Mouse (Mus musculus) liver, adult (tissue): Measurements from ENCODE around the gene Abcd2.

Experiments used
- GATA4 ChIP-seq: IDR thresholded peaks from 2 replicates; pipeline ENCODE4 v1.6.1; 2014; ENCODE audit warnings: mild to moderate bottlenecking, low read length; ENCODE audit not compliant: insufficient replicate concordance

The Abcd2 gene

DNA sequence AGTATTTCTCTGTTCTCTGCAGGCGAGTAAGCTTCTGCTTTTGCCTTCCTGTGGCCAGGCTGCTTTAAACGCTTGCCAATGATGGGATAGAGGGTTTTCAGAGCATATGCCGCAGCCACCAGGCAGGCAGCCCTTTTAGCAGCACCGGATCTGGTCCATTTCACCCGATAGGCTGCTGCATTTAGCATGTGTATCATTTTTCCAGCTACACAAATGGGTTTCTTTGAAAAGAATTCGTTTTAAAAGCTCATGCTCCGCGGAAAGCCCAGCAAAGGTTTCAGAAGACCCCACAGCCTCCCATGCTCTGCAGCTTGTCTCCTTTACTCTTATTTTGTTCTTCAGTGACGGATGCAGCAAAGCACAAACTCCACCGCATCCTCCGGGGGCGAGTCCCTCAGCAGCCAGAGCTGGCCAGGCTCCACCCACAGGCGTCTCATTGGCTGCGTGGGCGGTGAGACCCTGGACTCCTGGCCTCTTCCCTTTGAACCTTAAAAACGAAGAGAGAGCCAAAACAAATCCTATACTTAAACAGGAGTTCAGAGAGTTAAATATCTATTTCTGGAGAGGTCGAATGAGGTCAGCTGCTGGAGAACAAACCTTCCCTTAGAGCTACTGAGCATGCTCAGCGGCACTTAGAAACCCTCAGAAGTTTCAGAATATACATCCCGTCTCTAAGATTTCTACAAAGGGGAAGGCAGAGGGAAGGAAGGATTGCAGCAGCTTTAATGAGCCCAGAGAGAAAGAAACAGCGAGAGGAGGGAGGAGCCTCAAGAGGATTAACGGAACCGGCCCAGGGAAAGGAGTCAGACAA is at the start of gene Abcd2:
TSS of gene Abcd2 (minus strand) at position 388 of the 811 bp plus-strand sequence.
- no peak for TF ChIP-seq GATA4

DNA sequence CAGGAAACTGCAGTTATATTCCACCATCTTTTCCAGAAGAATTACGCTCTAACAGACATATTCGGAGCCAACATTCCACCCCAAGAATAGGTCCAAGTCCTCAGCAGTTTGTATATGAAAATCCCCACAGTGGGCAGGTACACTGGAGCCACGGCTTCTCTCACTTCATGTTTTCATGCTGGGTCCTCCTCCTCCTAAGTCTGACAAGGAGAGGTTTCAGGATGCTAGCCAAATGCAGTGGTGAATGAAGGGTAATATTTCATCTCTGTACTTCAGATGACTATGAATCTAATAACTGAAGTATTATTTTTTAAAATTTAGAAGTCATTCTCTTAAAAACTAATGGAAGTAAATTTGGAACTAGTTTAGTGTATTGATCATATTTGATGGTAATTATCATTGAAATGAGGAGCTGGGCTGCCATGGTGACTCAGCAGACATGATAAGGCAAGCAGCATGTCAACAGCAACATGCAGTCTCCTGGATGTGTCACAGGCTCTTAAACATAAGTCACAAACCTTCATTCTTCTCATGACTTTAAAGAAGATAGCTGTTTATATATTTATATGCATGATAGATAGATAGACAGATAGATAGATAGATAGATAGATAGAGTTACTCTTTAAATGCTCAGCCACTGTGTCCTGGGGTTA is 49.2 kb upstream of the Abcd2 start:
- TF ChIP-seq GATA4 = no peak

DNA sequence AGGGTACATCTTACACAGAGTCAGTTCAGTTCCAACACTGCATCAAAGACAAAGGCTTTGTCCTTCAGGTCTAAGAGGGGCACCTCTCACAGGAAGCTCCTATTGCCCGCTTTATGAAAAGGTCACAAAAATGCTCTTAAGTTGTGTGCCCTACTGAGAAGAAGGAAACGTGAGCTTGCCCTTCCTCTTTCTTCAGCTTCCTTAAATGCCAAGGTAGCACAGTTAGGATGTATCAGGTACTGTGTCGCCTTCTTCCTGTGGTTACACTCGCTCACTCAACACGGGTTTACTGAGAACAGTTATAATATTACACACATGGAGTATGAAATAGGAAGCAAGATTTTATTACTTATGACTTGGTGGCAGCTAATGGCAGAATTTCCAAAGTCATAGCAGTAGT is 45.7 kb upstream of the Abcd2 start:
- no peak for TF ChIP-seq GATA4

DNA sequence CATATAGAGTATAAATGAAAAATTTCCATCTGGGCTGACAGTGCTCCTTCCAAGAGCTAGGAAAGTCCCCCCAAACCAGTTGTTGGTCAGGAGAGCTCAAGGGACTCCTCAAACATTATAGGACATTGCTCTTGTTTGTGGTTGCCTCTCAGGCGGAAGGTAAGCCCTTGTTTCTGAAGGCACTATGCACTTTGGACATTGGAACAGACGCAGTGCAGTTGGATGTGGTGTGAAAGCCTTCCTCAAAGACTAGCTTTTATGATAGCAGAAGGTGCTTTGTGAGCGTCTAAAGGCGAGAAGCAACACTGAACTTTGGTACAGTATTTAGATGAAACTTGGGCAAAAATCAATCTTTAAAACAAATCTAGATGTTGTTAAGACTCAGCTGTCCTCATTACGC is 14.9 kb upstream of the Abcd2 start:
- no peak for TF ChIP-seq GATA4

DNA sequence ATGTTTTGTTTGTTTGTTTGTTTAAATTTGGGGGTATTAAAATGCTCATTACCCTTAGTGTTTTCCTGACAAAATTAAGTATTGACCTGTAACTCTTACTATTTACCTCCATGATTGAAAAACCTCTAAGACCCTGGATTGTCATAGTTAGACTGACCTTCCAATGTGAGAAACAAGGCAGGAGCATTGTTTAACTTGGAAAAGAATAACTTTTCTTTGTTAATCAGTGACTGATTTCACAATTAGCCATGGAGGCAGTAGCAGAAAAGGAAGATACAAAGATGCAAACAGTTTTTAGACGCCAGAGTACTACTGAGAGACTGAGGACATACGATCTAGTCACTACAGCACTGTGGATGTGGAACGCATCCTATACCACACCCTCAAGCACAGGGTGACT is 11.9 kb upstream of the Abcd2 start:
- no peak for TF ChIP-seq GATA4

DNA sequence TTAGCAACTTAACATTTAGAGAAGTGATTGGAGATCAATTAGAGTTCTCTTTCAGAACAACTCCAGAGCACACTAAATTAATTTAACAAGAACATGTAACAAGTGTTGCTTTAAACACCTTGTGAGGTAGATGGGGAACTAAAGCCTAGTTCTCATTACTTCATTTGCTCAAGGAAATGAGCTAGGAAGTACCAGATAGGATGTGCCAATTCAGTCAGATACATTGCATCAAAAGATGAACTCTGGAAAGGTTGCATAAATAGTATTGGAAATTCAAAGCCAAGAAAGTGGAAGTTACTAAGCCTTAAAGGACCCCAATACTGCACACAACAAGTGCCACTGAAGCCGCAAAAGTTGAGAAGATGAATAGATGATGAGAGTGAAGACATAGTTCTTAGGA is 10.9 kb upstream of the Abcd2 start:
- no peak for TF ChIP-seq GATA4

DNA sequence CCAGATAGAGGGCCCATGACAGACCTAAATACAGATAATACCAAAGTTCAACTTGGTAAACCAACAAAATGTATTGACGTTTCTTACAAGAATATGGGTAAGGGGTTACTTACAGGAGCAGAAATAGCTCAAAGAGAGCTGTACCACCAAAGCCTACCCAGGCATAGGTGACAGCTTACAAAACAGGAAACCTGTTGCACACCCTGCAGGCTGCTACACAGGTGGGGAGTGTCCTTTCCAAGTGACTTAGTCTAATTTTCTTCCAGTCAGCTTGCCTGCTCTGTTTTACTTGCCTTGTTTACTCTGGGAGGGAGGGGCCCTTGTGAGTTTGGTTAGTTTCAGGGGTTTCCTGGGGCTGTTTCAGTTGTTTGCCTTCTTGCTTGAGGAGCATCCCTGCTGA is 9.2 kb upstream of the Abcd2 start:
- no peak for TF ChIP-seq GATA4

DNA sequence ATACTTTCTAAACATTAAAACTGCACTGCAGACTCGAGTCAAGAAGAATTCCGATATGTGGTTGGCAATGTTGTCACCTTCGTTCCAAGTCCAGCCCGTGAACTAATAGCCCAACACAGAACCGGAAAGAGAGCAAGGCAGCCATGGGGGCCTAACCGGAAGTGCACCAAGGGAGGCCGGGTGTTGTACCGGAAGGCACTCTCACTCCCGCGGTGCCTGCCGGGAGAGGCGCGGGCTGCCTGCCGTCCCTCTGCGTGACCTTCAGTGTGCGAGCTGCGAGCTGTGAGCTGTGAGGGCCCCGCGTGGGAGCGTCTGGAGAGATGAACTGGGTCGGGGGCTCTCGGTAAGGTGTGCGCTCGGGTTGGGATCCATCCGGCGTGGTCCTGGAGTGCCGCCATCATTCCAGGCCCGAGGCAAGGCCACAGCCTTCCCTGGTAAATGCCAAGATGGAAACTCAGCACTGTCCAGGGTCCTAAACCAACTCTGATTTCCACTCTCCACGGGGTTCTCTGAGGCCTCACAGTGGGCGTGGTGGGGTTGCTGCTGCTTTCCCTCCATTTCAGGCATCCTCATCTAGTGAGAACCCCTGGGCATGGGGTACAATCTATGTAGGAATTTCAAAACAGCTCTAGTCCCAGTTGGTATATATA is 7.8 kb upstream of the Abcd2 start, which contains the start of gene CN725425:
TSS of gene CN725425 (plus strand) at position 239 of the 650 bp plus-strand sequence.
- no peak for TF ChIP-seq GATA4

DNA sequence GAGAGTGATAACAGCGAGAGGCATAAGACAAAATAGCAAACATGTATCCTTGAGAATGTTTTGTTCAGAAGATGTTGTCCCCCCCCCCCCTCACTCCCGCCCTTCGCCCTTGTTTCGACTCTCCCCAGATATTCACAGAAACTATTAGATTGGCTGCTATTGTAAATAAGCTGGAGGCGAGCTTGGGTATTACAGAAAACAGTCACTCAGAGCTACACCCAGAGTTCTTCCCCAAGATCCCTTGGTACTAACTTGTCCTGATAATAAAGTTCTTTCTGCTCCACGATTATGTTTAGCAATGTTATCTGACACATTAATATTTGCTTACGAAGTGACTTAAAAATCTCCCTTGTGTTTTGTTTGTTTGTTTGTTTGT is 612 bp upstream of the Abcd2 start:
- TF ChIP-seq GATA4 = no peak

DNA sequence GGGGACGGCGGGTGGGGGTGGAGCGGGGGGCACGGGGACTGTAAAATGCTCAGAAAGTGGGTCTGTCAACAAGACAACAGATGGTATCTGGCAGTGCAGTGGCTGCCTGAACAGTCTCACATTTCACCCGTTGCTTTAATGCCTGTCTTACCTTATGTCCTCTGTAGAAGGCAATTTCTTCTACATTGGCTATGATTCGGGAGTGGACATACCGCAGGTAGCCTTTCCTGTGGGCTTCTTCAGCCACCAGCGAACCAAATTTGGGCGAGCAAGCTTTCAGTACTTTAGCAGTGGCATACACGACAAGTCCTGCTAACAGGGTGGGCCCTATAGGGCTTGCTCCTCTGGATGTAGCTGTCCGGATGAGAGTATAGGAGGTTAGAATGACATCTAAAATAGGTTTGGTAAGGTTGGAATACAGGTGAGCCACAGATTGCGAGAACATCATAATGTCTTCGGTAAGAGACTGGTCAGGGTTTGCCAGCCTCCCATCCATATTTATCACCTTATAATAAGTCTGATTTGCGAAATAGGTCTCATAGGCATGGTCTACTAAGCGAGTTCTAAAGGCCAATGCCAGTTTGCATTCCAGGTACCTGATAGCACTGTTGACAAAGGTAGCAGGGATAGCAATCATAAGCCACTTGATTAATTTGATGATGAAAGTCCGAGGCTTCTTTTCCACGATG is 936 bp downstream of the Abcd2 start:
- 0 out of 2 replicates have a peak, but pooled peaks have one; percentile 19 for TF ChIP-seq GATA4

DNA sequence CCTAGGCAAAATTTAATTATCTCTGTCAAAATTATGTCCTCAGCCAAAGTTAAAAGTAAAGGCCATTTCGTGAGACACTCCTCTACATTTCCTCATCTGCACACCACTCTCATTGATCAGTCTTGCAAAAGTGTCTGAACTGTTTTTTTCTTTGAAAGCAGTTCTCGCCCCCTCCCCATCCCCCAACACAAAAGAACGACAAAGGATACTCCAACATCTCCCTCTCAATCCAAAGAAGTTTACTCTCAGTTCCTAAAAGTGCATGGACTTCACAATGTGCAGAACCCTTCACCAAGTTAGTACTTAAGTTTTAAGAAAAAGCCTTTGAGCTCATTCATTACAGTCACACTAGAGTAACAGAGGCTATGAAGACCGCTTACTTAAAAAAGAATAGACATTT is 1.6 kb downstream of the Abcd2 start:
- TF ChIP-seq GATA4 = no peak

DNA sequence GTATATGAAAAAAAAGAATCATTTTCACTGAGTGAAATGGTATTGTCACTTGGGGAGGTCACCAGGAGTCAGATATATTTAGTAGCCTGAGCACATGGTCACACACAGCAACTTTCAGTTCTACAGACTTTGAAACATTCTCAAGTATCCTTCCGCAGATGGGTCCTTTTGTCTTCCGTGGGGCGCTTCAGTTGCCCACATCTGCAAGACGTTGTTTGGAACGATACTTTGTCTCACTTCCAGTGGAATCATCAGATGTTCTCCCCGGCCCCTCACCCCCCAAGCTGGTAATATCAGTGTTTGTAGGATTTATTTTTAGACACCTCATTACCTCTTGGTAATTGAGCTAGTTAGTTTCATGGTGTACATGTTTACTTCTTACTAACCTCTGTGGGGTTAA is 5.2 kb downstream of the Abcd2 start:
- TF ChIP-seq GATA4 = no peak

DNA sequence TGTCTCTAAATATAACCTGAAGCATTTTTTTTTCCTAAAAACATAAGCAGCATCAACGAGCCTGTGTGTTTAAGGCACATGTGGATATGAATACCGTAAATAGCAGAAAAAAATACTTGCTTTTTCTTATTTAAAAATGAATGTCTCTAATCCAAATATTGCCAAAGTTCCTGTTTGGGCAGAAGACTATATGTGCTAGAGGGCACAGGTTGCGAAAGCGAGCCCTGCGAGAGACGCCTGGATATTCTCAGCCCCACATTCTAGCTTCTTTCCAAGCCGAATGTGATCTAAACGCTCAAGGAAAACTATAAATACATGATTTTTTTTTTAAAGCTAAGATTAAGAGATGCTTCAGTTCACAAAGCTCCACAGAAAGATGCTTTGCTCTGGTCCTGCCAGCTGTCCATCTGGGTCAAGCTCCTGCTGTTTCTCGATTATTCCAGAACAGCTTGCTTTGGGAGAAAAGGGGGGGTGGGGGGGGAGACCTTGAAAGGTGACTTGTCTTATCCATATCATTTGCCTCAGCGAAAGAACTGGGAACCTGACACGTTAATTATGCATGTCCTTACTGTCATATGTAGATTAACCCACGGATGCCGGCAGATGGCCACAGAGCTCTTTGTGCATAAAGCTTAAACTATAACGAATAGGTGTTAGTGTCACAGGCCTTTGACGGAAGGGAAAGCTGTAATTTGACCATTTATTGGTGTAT is 11.5 kb downstream of the Abcd2 start:
- no peak for TF ChIP-seq GATA4

DNA sequence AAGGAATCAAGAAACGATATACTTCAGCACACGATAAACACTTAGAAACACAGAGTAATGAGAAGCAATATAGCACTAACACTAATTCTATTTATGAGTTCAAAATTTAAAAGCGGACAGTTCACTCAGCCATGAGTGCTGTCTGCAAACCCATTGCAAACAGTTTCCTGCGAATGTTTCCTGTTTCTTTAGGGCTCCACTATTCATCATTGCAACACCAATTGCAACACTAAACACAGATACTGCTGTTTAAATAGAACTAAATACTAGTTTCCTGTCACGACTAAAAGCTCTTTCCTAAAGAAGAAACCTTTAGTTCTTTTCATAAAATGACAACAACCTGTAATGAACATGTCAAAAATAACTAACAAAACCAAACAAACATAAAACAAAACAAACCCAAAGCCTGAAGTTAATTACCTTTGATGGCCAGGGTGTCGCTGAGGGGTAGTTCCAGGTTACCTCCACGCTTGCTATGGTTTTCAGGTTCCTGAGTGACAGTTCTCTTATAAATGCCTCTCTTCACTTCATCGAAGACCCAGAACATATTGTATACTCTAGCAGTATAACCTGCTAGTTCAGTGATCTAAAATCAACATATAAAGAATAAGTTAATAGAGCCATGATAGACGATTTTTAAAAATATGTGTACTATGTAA is 12.8 kb downstream of the Abcd2 start:
- no peak for TF ChIP-seq GATA4

DNA sequence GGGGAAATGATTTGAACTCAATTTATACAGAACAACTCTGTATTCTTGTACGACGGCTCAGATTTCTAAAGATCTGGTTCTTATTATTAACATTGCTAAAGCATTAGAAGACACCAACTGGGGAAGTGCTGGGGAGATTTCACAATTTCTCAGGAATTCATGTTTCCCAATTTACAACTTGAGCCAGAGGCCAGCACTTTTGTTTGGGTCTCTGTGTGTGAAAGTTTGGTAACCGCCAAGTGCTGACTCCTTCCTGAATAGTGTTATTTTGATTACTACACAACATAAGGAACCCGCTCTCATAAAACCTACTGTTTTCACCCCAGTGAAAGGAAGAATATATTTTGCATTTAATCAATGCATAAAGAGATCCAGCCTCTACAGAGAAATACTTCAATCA is 19.4 kb downstream of the Abcd2 start:
- no peak for TF ChIP-seq GATA4

DNA sequence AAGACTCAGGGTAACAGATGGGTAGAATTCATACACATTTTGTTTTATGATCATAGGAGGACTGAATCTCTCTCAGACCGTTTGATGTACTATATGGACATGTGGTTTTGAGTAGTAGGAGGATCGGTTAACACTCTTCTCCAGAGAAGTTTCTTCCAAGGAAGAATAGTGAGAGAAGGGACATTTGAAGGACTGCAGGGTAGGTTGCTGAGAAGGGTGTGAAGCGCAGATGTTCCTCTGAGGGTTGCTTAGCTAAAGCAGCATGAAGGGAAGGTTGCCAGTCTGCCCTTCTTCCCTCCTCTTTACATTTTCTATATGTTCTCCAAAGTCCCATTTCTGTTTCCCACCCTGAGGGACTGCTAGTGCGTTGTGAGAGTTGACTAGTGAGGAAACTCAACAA is 20.3 kb downstream of the Abcd2 start:
- no peak for TF ChIP-seq GATA4
